9 mouse cellular contexts compared by ENCODE assay signal in genomic region chr11:118133752-118134169, GRCm38 (mm10). TPM values are rescaled to one million over a fixed set of nuclear protein-coding genes. Genes with fewer than 3 reads are reported as not detected.
DNase-seq lines count a peak whose midpoint lies in the region; ATAC-seq lines count a peak whose summit lies in the region.
"Had no signal": no experiment of that assay in that cellular context is flagged by ENCODE, and none has a peak within 500 bp of the region (broad histone marks: within the 10 kb centered on the region; RNA-seq: fewer than 3 reads in every experiment).

No protein-coding gene starts in this region.

- no peaks in the 10 kb centered on the region for H3K36me3 ChIP-seq in embryonic facial prominence, embryonic 11.5 days (replicated peaks; ENCODE audit: control insufficient read depth, insufficient read depth, low read depth, low read length)
- H3K36me3 ChIP-seq in limb, embryonic 13.5 days: no peaks in the 10 kb centered on the region

- H3K27ac ChIP-seq in embryonic facial prominence, embryonic 11.5 days (replicated peaks; ENCODE audit: low read depth, low read length): no peak overlapping the region
- no peak overlapping the region for H3K27ac ChIP-seq in limb, embryonic 13.5 days

- no peaks in the 10 kb centered on the region for H3K4me1 ChIP-seq in embryonic facial prominence, embryonic 11.5 days (ENCODE audit: control insufficient read depth, insufficient read depth, low read length)
- H3K4me1 ChIP-seq in limb, embryonic 13.5 days: 0 out of 2 replicates have a peak, but pooled peaks cover 16% of the 10 kb centered on the region

- H3K9ac ChIP-seq in embryonic facial prominence, embryonic 11.5 days (replicated peaks; ENCODE audit: low read length): no peak overlapping the region
- H3K9ac ChIP-seq in limb, embryonic 13.5 days: 0 out of 2 replicates have a peak overlapping the region, but pooled peaks have one; percentile 35

- 35% methylated on average over 4 of the region's 4 CpGs for WGBS in embryonic facial prominence, embryonic 11.5 days
- 23% methylated on average over 4 of the region's 4 CpGs for WGBS in limb, embryonic 13.5 days

- ATAC-seq in embryonic facial prominence, embryonic 11.5 days (replicated peaks; ENCODE audit: insufficient number of reproducible peaks, low FRiP score, low TSS enrichment, low read depth): no peak
- ATAC-seq in limb, embryonic 13.5 days (ENCODE audit: low FRiP score, low read depth): no peak

- intact Hi-C loops in heart, postnatal 25 days (cut with DNase I): no loop called here

- H3K9me3 ChIP-seq in embryonic facial prominence, embryonic 11.5 days (replicated peaks; ENCODE audit: control insufficient read depth, low read length): no peaks in the 10 kb centered on the region
- H3K9me3 ChIP-seq in limb, embryonic 13.5 days: peaks cover 7% of the 10 kb centered on the region

- H3K4me2 ChIP-seq in embryonic facial prominence, embryonic 11.5 days (ENCODE audit: low read depth, low read length): no peak overlapping the region
- H3K4me2 ChIP-seq in limb, embryonic 13.5 days (replicated peaks): no peak overlapping the region

- no peak overlapping the region for H3K4me3 ChIP-seq in embryonic facial prominence, embryonic 11.5 days (ENCODE audit: low read depth, low read length)
- no peak overlapping the region for H3K4me3 ChIP-seq in limb, embryonic 13.5 days
- H3K4me3 ChIP-seq: megakaryocyte, embryonic 14.5 days had no signal

- DNase-seq in heart, adult 11 months: peak; percentile 97
- no peak for DNase-seq in heart, postnatal 25 days (ENCODE audit: low spot score)
- DNase-seq in WW6 (ENCODE audit: low read depth, low spot score): peak; percentile 28
- peak; percentile 45 for DNase-seq in embryonic facial prominence, embryonic 11.5 days (ENCODE audit: low spot score)
- peak; percentile 52 for DNase-seq in heart, postnatal 4 days
- peak; percentile 35 for DNase-seq in retina, postnatal 7 days (ENCODE audit: low read depth, low spot score)
- DNase-seq in right cerebral cortex, postnatal 25 days: no peak

- H3K27me3 ChIP-seq in embryonic facial prominence, embryonic 11.5 days (ENCODE audit: control insufficient read depth, insufficient read depth, low read length): no peaks in the 10 kb centered on the region
- no peaks in the 10 kb centered on the region for H3K27me3 ChIP-seq in limb, embryonic 13.5 days

RNA-seq across cellular contexts. Expression of gene Dnah17, which starts 3.3 kb away (rescaled TPM):
- under 1 TPM; 0.06 to 0.10 TPM for total RNA-seq in heart, postnatal 25 days (2021)
- polyA plus RNA-seq in embryonic facial prominence, embryonic 11.5 days (2014; fragmentation: Nextera tagmentation; extraction: Ambion mirVana): 0.10 and 0.17 TPM in 2 replicates
- under 1 TPM; 0.05 TPM for total RNA-seq in heart, postnatal 4 days (2021)
- 0.23 and 0.27 TPM in 2 replicates for polyA plus RNA-seq in limb, embryonic 13.5 days (2015; fragmentation: Nextera tagmentation; extraction: Ambion mirVana)

Comparison
In these comparisons a context has a peak if more than half of its experiments do, and no peak if none do; other contexts are left out.
1. DNase-seq: peak in heart, adult 11 months (single experiment), WW6 (single experiment), embryonic facial prominence, embryonic 11.5 days (single experiment), heart, postnatal 4 days (single experiment) and retina, postnatal 7 days (single experiment); none in heart, postnatal 25 days (single experiment) and right cerebral cortex, postnatal 25 days (single experiment).